Mouse (Mus musculus) stomach, embryonic 14.5 days (tissue): Measurements from ENCODE around the gene Atp6v1fnb. TPM values are rescaled to one million over a fixed set of nuclear protein-coding genes. Genes with fewer than 3 reads are reported as not detected.

Experiments used
- ATAC-seq: fragments of 200-750 bp; cut with Nextera tagmentation; 2 replicates; pipeline ENCODE4 v1.8.0; 2017; ENCODE audit warnings: low read depth, moderate TSS enrichment; ENCODE audit not compliant: insufficient number of reproducible peaks, insufficient read depth, low FRiP score
- H3K27ac ChIP-seq: fragments of 300-500 bp; sonication (generic); 2 replicates; pipeline ENCODE4 v1.5.1; 2014; ENCODE audit warnings: mild to moderate bottlenecking, low read length, moderate library complexity, mixed read lengths
- H3K27me3 ChIP-seq: fragments of 300-500 bp; sonication (generic); 2 replicates; pipeline ENCODE4 v1.6.1; 2014; ENCODE audit warnings: low read length, control low read depth, mixed read lengths; ENCODE audit not compliant: control insufficient read depth, insufficient read depth
- H3K36me3 ChIP-seq: fragments of 300-500 bp; sonication (generic); 2 replicates; pipeline ENCODE4 v1.6.1; 2014; ENCODE audit warnings: mild to moderate bottlenecking, control low read depth, low read length, moderate library complexity, mixed read lengths; ENCODE audit not compliant: control insufficient read depth, insufficient read depth
- H3K4me1 ChIP-seq: fragments of 300-500 bp; sonication (generic); 2 replicates; pipeline ENCODE4 v1.6.1; 2014; ENCODE audit warnings: low read length, control low read depth, mixed read lengths; ENCODE audit not compliant: control insufficient read depth, insufficient read depth
- H3K4me2 ChIP-seq: fragments of 300-500 bp; sonication (generic); replicated peaks from 2 replicates; pipeline ENCODE4 v1.6.1; 2014; ENCODE audit warnings: low read depth, low read length, control low read depth
- H3K4me3 ChIP-seq: fragments of 300-500 bp; sonication (generic); 2 replicates; pipeline ENCODE4 v1.5.1; 2014; ENCODE audit warnings: low read depth, low read length, control low read depth
- H3K9ac ChIP-seq: fragments of 300-500 bp; sonication (generic); replicated peaks from 2 replicates; pipeline ENCODE4 v1.6.1; 2014; ENCODE audit warnings: low read depth, mild to moderate bottlenecking, control low read depth, low read length, moderate library complexity, mixed read lengths
- H3K9me3 ChIP-seq: fragments of 300-500 bp; sonication (generic); 2 replicates; pipeline ENCODE4 v1.6.1; 2016; ENCODE audit warnings: low read depth, low read length, control low read depth; ENCODE audit not compliant: control insufficient read depth
- WGBS: fragments of 180-500 bp; shearing (Covaris S2); extraction: QIAGEN DNeasy Blood & Tissue Kit; methylation state at CpG from one replicate; pipeline ENCODE4 v1.1.7; 2014; 5-methylcytosine and 5-hydroxymethylcytosine counted together
- polyA plus RNA-seq: library from polyadenylated mRNA; unstranded; fragments of >200 nt; fragmentation: Nextera tagmentation; extraction: Ambion mirVana; gene quantifications from 2 replicates; pipeline ENCODE4 v1.2.1, GENCODE M21; 2014

Gene Atp6v1fnb
- polyA plus RNA-seq, result 0.64 TPM in 1 of 2 replicates, not detected in the other

DNA sequence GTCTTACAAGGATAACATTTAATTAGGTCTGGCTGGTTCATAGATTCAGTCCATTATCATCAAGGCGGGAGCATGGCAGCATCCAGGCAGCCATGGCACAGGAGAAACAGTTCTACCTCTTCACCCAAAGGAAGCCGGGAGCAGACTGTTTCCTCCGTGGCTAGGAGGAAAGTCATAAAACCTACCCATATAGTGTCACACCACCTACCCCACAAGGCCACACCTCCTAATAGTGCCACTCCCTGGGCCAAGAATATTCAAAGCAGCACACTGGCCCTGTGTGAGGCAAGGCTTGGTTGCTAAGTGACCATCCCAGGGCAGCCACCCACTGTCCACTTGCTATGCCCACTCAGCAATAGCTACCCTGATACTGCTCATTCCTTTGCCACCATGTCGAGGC lies at the start of gene Atp6v1fnb:
Gene Atp6v1fnb, plus strand, starts transcription at position 301 of the 400 bp plus-strand sequence.
- Histone ChIP-seq H3K9ac (no peak within 1 kb of the TSS), H3K4me3 (no peak within 1 kb of the TSS), H3K27me3 (no peaks in the 10 kb centered on the region), H3K4me2 (no peak within 1 kb of the TSS), H3K27ac (no peak within 1 kb of the TSS), H3K4me1 (peaks cover 7% of the 10 kb centered on the region; the same call in 1 of the 2 replicates), H3K9me3 (no peaks in the 10 kb centered on the region), H3K36me3 (peaks cover 8% of the 10 kb centered on the region)
- WGBS, result 91% methylated on average over 4 of the region's 4 CpGs
- no peak for ATAC-seq

DNA sequence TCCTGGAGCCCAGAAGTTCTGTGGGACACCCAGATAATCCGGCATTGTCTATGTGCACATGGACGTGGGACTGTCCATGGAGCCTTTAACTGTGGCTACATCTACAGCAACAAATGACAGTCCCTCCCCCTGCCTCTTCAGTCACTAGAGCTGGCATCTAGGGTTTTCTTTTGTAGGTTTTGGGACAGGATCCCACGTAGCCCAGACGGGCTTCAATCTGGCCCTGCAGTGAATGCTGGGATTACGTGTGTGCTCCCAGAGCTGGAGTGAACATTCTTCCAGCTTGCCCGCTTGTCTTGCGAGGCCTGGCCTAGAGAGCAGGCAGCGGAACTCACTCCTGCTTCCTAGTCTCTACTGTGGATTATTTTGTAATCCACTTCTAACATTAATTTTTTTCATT lies 46.1 kb upstream of the Atp6v1fnb start:
- Histone ChIP-seq H3K27me3 (no peaks in the 10 kb centered on the region), H3K4me3 (no peak overlapping the region), H3K9me3 (no peaks in the 10 kb centered on the region), H3K4me1 (no peaks in the 10 kb centered on the region), H3K4me2 (no peak overlapping the region), H3K27ac (no peak overlapping the region), H3K36me3 (no peaks in the 10 kb centered on the region), H3K9ac (no peak overlapping the region)
- ATAC-seq, result no peak
- WGBS, result 88% methylated on average over 8 of the region's 8 CpGs

DNA sequence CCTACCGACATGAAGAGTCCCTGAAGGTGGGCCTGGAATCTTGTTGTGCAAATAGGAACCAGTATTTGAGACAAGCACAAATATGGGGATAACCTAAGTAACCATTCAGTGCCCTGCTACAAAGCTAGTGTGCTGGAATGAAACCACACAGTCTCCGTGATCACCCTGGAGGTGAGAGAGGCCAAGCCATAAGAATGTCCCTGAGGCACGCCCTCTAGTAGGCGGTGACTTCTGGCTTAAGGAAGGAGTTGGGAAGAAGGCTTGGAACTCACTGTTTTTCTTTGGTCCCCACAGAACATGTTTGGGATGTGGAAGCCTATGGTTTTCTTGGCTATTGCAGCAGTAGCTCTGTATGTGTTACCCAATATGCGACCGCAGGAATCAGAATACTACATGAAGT lies 44.9 kb upstream of the Atp6v1fnb start:
- no peaks in the 10 kb centered on the region for H3K36me3 ChIP-seq
- WGBS, result 61% methylated on average over 6 of the region's 6 CpGs
- no peaks in the 10 kb centered on the region for H3K4me1 ChIP-seq
- H3K27me3 ChIP-seq, result no peaks in the 10 kb centered on the region
- H3K9me3 ChIP-seq, result no peaks in the 10 kb centered on the region
- no peak for ATAC-seq
- H3K27ac ChIP-seq, result no peak overlapping the region
- H3K9ac ChIP-seq, result no peak overlapping the region
- H3K4me2 ChIP-seq, result no peak overlapping the region
- H3K4me3 ChIP-seq, result no peak overlapping the region

DNA sequence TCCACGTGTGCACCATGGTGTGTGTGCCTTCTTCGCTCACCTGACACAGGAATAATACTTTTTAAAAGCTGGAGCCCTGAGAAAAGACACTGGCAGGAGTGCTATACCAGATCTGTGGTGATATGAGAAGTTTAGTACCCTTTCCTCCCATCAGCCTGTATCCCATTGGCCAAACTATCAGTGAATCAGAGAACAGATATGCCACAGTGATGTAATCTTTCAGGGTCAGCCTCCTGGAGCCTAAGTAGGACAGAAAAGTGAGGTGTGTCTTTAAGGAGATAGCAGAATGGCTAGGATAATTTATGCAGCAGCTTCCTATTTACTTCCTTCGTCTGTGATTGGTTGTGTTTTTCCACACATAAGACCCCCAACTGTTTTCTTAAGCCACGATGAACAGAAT lies 43.1 kb upstream of the Atp6v1fnb start:
- Histone ChIP-seq H3K9me3 (no peaks in the 10 kb centered on the region), H3K27ac (no peak overlapping the region), H3K4me3 (no peak overlapping the region), H3K27me3 (no peaks in the 10 kb centered on the region), H3K9ac (no peak overlapping the region), H3K4me2 (no peak overlapping the region), H3K36me3 (no peaks in the 10 kb centered on the region), H3K4me1 (peaks cover 4% of the 10 kb centered on the region; the same call in 1 of the 2 replicates)
- ATAC-seq, result no peak
- WGBS, result 64% methylated on average over 4 of the region's 4 CpGs

DNA sequence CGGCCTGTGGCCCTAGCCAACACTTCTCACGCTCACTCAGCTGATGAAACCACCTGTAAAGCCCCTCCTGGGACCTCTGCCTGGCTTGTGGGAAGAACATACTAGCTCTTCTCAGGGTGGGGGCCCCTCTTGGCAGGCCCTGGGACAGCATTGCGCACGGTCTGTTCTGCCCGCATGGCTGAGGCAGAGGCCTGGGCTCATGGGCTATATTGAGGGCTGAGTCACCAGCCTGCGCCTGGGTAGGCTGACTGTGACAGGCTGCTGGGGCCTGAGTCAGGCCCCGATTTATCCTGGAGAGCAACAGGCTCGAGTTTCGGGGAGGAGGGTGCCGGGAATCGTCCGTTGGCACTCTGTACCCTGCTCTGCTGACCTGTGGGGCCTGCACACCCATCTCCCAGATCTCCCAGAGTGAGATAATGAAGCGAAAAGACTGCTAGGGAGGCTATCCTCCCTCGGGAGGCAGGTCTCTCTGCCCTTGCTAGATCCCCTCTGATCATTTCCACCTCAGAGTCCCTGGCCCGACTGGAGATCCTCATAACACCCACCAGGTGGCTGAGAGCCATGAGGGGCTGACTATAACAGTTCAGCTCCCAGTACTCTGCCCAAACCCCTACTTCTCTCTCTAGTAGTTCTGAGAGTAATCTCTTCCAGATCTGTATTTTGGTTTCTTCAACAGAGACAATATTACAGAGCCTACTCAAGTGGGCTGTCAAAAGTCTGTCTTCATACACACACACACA lies 40.4 kb upstream of the Atp6v1fnb start:
- Histone ChIP-seq H3K9me3 (no peaks in the 10 kb centered on the region), H3K27me3 (peaks cover 3% of the 10 kb centered on the region; the same call in 1 of the 2 replicates), H3K9ac (no peak overlapping the region), H3K4me2 (no peak overlapping the region), H3K36me3 (no peaks in the 10 kb centered on the region), H3K27ac (no peak overlapping the region), H3K4me1 (peaks cover 8% of the 10 kb centered on the region; the same call in 1 of the 2 replicates), H3K4me3 (no peak overlapping the region)
- no peak for ATAC-seq
- 49% methylated on average over 15 of the region's 15 CpGs for WGBS

GRCm38 (mm10) chr6:29431473-29431872 lies 39.8 kb upstream of the Atp6v1fnb start:
- H3K27ac ChIP-seq, result no peak overlapping the region
- ATAC-seq, result no peak
- H3K27me3 ChIP-seq, result peaks cover 3% of the 10 kb centered on the region; the same call in 1 of the 2 replicates
- H3K36me3 ChIP-seq, result no peaks in the 10 kb centered on the region
- H3K4me2 ChIP-seq, result no peak overlapping the region
- peaks cover 12% of the 10 kb centered on the region; the same call in 1 of the 2 replicates for H3K4me1 ChIP-seq
- no peak overlapping the region for H3K9ac ChIP-seq
- no peaks in the 10 kb centered on the region for H3K9me3 ChIP-seq
- WGBS, result 22% methylated on average over 5 of the region's 5 CpGs
- H3K4me3 ChIP-seq, result no peak overlapping the region

DNA sequence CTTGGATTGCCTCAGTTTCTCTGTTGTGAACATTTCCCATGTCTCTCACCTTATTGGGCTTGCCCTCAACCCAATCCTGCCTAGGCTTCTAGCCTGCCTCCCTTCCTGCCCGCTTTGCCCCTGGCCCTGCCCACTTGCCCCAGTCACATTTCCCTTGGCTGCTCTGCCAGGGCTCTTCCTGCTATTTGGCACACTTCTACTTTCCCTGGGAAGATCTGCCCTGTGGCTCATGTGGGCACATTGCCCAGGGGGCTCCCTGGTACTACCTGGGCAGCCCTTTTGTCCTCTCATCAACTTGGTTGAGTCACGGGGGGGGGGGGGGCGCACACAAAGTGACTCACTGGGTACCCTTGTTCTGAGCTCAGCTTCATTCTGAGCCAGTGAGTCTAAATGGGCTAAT lies 39.1 kb upstream of the Atp6v1fnb start:
- peaks cover 3% of the 10 kb centered on the region; the same call in 1 of the 2 replicates for H3K27me3 ChIP-seq

GRCm38 (mm10) chr6:29432676-29433037 lies 38.6 kb upstream of the Atp6v1fnb start:
- Histone ChIP-seq H3K4me2 (peak overlapping the region; percentile 75), H3K4me3 (peak overlapping the region; percentile 73), H3K27ac (no peak overlapping the region; the same call in 1 of the 2 replicates), H3K9me3 (no peaks in the 10 kb centered on the region), H3K9ac (no peak overlapping the region; the same call in 1 of the 2 replicates), H3K4me1 (peaks cover 18% of the 10 kb centered on the region; the same call in 1 of the 2 replicates), H3K27me3 (peaks cover 3% of the 10 kb centered on the region; the same call in 1 of the 2 replicates), H3K36me3 (no peaks in the 10 kb centered on the region)
- no peak for ATAC-seq

More for the DNA sequence above, 39.1 kb upstream of the Atp6v1fnb start:
- Histone ChIP-seq H3K4me2 (no peak overlapping the region), H3K27ac (no peak overlapping the region), H3K4me1 (peaks cover 18% of the 10 kb centered on the region; the same call in 1 of the 2 replicates), H3K4me3 (no peak overlapping the region), H3K9me3 (no peaks in the 10 kb centered on the region), H3K9ac (no peak overlapping the region), H3K36me3 (no peaks in the 10 kb centered on the region)
- 42% methylated on average over 3 of the region's 3 CpGs for WGBS
- no peak for ATAC-seq
